Mouse (Mus musculus) CH12.LX (cell line): ENCODE data around the gene Zbtb17.

ENCODE experiments used
- POLR2A ChIP-seq: IDR thresholded peaks from 2 replicates; pipeline ENCODE4 v1.6.1; 2011; ENCODE audit warnings: low read depth, mild to moderate bottlenecking, improper control_type of control experiment, low read length
- TCF12 ChIP-seq: IDR thresholded peaks from 2 replicates; pipeline ENCODE4 v1.6.1; 2014; ENCODE audit warnings: low read depth, mild to moderate bottlenecking, inconsistent platforms, low read length, improper control_type of control experiment

- TF ChIP-seq POLR2A (no peak), TCF12 (no peak)
These were observed 3.6 kb upstream of the Zbtb17 start for GRCm38 (mm10) chr4:141440877-141441276.
